Mouse (Mus musculus): ENCODE data around the gene Fbxo22. TPM values are rescaled to one million over a fixed set of nuclear protein-coding genes. Genes with fewer than 3 reads are reported as not detected.
A peak's percentile ranks its signal among the peaks of the same experiment; 100 is the strongest.

Gene Fbxo22
- polyA plus RNA-seq, 1 experiment from 2014 or later, result 62.4 TPM

DNA sequence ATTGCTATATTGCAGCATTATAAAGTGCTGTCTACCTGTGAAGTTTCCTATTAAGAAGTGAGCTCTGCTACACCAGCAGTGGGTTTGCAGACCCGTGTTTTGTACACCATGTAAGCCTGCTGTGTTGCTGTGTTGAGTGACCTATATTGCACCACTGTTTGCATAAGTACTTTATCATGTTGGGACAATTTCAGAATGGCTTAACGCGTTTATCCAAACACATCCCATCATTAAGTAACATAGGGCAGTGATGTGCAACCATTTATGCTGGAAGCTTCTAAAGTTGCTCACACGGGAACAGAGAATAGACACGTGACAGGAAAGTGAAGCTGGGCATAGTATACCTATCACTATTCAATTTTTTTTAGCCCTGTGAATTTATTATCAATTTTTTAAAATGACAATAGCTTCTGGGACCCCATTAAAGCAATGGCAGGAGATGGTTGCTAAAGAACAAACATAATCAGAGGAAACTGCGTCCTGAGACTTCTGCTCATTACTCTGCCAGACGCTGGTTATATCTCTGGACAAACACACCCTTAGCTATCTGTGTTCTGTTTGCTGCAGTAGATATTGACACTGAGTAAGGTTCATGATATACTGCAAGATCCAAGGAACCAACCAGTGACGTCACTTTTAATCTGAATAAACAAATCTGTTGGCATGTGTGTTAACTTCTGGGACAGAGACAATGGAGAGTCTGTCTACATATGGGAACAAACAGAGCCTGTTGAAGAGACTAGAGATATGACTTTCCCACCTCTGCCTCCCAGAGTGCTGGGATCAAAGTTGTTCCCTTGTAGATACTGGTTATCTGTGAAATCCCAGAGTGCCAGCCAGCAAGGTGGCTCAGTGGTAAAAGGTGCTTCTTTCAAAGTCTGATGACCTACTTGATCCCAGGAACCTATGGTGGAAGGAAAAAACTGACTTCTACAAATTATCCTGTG, 55.9 kb downstream of the Fbxo22 start:
- Histone ChIP-seq H3K9me3 (ENCODE audit: control insufficient read depth, low read length) (no peaks in the 10 kb centered on the region), H3K4me1 (ENCODE audit: control insufficient read depth in 2 of 2, insufficient read depth in 2 of 2, low read length in 2 of 2) (no peaks in the 10 kb centered on the region), H3K27ac (replicated peaks in 1 of 2; ENCODE audit: control insufficient read depth in 1 of 2, insufficient read depth in 1 of 2, low read depth in 2 of 2, low read length in 2 of 2) (peak overlapping the region in 1 of 2 experiments; percentile 19; a peak in 1 of 4 replicates), H3K9ac (ENCODE audit: low read length) (no peak overlapping the region), H3K4me3 (ENCODE audit: control insufficient read depth in 1 of 2, insufficient read depth in 1 of 2, low read depth in 1 of 2, low read length in 2 of 2) (no peak overlapping the region), H3K4me2 (ENCODE audit: low read length) (no peak overlapping the region), H3K27me3 (ENCODE audit: control insufficient read depth, insufficient read depth, low read length) (no peaks in the 10 kb centered on the region), H3K36me3 (ENCODE audit: control insufficient read depth, insufficient read depth, low read length) (no peaks in the 10 kb centered on the region)
- WGBS, result 53% methylated on average over 8 of the region's 8 CpGs
- ATAC-seq (ENCODE audit: insufficient number of reproducible peaks, insufficient read depth, low FRiP score, low read depth), result peak; percentile 66

DNA sequence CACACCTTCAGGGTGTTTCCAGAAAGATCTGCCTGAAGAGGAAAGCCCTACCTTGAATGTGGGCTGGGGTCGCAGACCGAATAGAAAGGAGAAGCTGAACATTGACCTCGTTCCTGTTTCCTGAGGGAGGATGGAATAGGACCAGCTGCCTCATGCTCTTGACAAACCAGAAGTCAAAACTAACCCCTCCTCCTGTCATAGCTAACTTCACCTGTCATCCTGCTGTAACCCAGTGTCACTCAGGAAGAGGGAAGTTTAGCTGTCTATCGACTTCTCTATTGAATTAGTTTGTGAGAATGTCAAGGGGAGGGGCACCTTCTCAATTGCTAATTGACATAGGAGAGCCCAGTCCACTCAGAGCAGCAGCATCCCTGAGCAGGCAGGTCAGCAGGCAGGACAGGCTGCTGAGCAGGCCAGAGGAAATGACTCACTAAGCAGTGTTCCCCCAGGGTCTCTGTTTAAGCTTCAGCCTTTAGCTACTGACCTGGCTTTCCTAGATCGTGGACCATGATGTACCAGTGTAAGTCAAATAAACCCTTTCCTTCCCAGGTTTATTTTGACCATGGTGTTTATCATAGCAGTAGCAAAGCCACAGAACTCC, 63.3 kb downstream of the Fbxo22 start:
- Histone ChIP-seq H3K27me3 (ENCODE audit: control insufficient read depth, insufficient read depth, low read length) (no peaks in the 10 kb centered on the region), H3K9me3 (ENCODE audit: control insufficient read depth, low read length) (no peaks in the 10 kb centered on the region), H3K9ac (ENCODE audit: low read length) (no peak overlapping the region), H3K4me1 (ENCODE audit: control insufficient read depth in 2 of 2, insufficient read depth in 2 of 2, low read length in 2 of 2) (no peaks in the 10 kb centered on the region), H3K4me3 (ENCODE audit: control insufficient read depth in 1 of 2, insufficient read depth in 1 of 2, low read depth in 1 of 2, low read length in 2 of 2) (no peak overlapping the region), H3K36me3 (ENCODE audit: control insufficient read depth, insufficient read depth, low read length) (no peaks in the 10 kb centered on the region), H3K27ac (replicated peaks in 1 of 2; ENCODE audit: control insufficient read depth in 1 of 2, insufficient read depth in 1 of 2, low read depth in 2 of 2, low read length in 2 of 2) (no peak overlapping the region), H3K4me2 (ENCODE audit: low read length) (no peak overlapping the region)
- ATAC-seq (ENCODE audit: insufficient number of reproducible peaks, insufficient read depth, low FRiP score, low read depth), result no peak
- 46% methylated on average over 5 of the region's 5 CpGs for WGBS

DNA sequence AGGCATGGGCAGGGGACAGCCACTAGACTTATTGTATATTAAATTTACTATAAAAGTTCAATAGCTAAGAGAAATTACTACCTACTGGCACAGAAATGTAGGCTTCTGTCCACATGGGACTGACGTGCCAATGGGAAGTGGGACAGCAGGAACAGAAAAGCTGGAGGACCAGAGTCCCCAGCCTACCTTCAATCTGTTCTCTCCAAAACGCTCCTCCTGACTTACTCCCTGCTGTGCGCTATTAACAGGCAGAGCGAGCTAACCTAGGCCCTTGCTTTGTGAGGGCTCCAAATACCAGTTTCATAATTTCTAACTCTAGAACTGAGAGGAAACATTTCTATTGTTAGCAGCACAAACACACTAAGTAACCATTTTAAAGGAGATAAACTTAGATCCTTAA, 65.2 kb downstream of the Fbxo22 start:
- H3K9me3 ChIP-seq (ENCODE audit: control insufficient read depth, low read length), result no peaks in the 10 kb centered on the region
- no peak overlapping the region for H3K4me2 ChIP-seq (ENCODE audit: low read length)
- no peak overlapping the region for H3K9ac ChIP-seq (ENCODE audit: low read length)
- WGBS, result 55% methylated on average over 4 of the region's 4 CpGs
- H3K27ac ChIP-seq (replicated peaks in 1 of 2; ENCODE audit: control insufficient read depth in 1 of 2, insufficient read depth in 1 of 2, low read depth in 2 of 2, low read length in 2 of 2), result no peak overlapping the region
- H3K27me3 ChIP-seq (ENCODE audit: control insufficient read depth, insufficient read depth, low read length), result no peaks in the 10 kb centered on the region
- no peaks in the 10 kb centered on the region for H3K4me1 ChIP-seq (ENCODE audit: control insufficient read depth in 2 of 2, insufficient read depth in 2 of 2, low read length in 2 of 2)
- no peak overlapping the region for H3K4me3 ChIP-seq (ENCODE audit: control insufficient read depth in 1 of 2, insufficient read depth in 1 of 2, low read depth in 1 of 2, low read length in 2 of 2)
- no peak for ATAC-seq (ENCODE audit: insufficient number of reproducible peaks, insufficient read depth, low FRiP score, low read depth)
- H3K36me3 ChIP-seq (ENCODE audit: control insufficient read depth, insufficient read depth, low read length), result no peaks in the 10 kb centered on the region

Other genes with a start within 250 kb of the Fbxo22 start
- 0.16 and 0.27 TPM in 2 replicates for gene Chrna5, start 228.0 kb upstream of the Fbxo22 start, polyA plus RNA-seq (2014; fragmentation: Nextera tagmentation; extraction: Ambion mirVana)
- 0.05 and 0.66 TPM in 2 replicates for gene Chrna3, start 182.4 kb upstream of the Fbxo22 start, polyA plus RNA-seq (2014; fragmentation: Nextera tagmentation; extraction: Ambion mirVana)
- 0.32 and 0.68 TPM in 2 replicates for gene Chrnb4, start 160.1 kb upstream of the Fbxo22 start, polyA plus RNA-seq (2014; fragmentation: Nextera tagmentation; extraction: Ambion mirVana)
- gene Ube2q2, start 60.1 kb upstream of the Fbxo22 start, polyA plus RNA-seq (2014; fragmentation: Nextera tagmentation; extraction: Ambion mirVana), result 33.5 and 36.3 TPM in 2 replicates
- gene Nrg4, start 117.9 kb downstream of the Fbxo22 start, polyA plus RNA-seq (2014; fragmentation: Nextera tagmentation; extraction: Ambion mirVana), result 1.7 and 2.0 TPM in 2 replicates
- gene Tmem266, start 118.0 kb downstream of the Fbxo22 start, polyA plus RNA-seq (2014; fragmentation: Nextera tagmentation; extraction: Ambion mirVana), result 0.16 TPM in 1 of 2 replicates, not detected in the other

Measured in heart, embryonic 14.5 days (tissue).